Mouse (Mus musculus): ENCODE data around the gene Sstr3. TPM values are rescaled to one million over a fixed set of nuclear protein-coding genes. Genes with fewer than 3 reads are reported as not detected.
A peak's percentile ranks its signal among the peaks of the same experiment; 100 is the strongest.

The Sstr3 gene
- polyA plus RNA-seq, 1 experiment from 2014 or later: 0.22 TPM

DNA sequence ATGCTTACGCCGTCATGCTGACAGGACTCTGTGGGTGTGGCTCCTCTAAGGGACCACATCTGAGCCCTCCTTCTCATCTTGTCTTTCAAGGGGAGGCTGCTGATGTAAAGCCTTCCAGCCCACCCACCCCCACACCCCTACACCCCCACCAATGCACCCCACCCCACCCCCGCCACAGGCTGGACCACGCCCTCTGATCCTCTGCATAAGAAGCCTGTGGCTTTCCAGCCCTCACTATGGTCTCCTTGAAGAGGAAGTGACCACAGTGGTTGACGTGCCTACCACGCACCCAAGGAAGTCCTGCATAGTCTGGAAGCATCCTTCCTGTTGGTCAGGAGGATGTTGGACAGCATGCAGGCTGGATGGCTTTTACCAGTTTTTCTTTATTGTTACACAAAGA lies 28.7 kb downstream of the Sstr3 start:
- no peak overlapping the region for H3K4me2 ChIP-seq (replicated peaks; ENCODE audit: low read depth, low read length)
- H3K9me3 ChIP-seq (ENCODE audit: control insufficient read depth, low read length): no peaks in the 10 kb centered on the region
- no peaks in the 10 kb centered on the region for H3K36me3 ChIP-seq (ENCODE audit: control insufficient read depth, insufficient read depth, low read length)
- DNase-seq (ENCODE audit: low spot score) (no peak), ATAC-seq (ENCODE audit: low FRiP score) (no peak)
- WGBS: 84% methylated on average over 6 of the region's 6 CpGs
- no peaks in the 10 kb centered on the region for H3K4me1 ChIP-seq (replicated peaks; ENCODE audit: control insufficient read depth, insufficient read depth, low read length)
- no peaks in the 10 kb centered on the region for H3K27me3 ChIP-seq (ENCODE audit: control insufficient read depth, insufficient read depth, low read length)
- no peak overlapping the region for H3K9ac ChIP-seq (ENCODE audit: low read depth, low read length)
- no peak overlapping the region for H3K4me3 ChIP-seq (ENCODE audit: low read depth, low read length)
- no peak overlapping the region for H3K27ac ChIP-seq (ENCODE audit: low read depth, low read length)

DNA sequence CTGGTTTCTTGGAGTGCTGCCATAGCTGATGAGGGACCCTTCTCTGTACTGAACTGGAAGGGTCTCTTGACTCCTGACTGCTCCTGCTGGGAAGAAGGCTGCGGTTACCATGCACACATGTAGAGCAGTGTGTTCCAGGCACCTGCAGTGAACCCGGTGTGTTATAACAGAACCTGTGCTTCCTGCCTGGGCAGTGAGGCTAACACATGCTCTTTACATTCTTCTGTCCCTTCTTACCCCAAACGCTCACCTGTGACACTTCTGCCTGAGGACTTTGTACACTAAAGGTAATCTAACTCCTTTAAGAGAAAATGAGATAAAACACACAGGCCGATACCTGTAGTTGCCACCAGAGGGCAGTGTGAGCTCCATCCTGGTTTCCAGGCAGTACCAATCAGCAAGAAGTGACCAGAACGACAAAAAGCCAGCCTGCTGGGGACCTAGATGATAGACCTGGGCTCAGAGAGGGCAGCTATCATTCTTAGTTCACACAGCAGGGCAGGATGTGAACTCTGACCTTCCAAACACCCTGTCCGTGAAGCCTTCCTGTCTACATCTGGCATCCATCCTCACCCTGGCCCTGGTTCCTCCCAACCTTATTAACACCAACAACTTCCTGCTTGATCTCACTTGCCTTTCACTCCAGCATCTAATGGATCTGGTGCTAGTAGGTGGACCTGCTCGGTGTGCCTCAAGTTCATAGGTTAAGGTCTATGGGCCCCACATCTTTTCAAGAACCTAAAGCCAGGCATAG lies 29.9 kb downstream of the Sstr3 start:
- H3K4me1 ChIP-seq (replicated peaks; ENCODE audit: control insufficient read depth, insufficient read depth, low read length): peaks cover 3% of the 10 kb centered on the region; the same call in 1 of the 2 replicates
- H3K36me3 ChIP-seq (ENCODE audit: control insufficient read depth, insufficient read depth, low read length): no peaks in the 10 kb centered on the region
- DNase-seq (ENCODE audit: low spot score) (peak; percentile 84), ATAC-seq (ENCODE audit: low FRiP score) (no peak)
- no peak overlapping the region for H3K9ac ChIP-seq (ENCODE audit: low read depth, low read length)
- no peaks in the 10 kb centered on the region for H3K27me3 ChIP-seq (ENCODE audit: control insufficient read depth, insufficient read depth, low read length)
- no peak overlapping the region for H3K4me3 ChIP-seq (ENCODE audit: low read depth, low read length)
- WGBS: 28% methylated on average over 7 of the region's 7 CpGs
- H3K27ac ChIP-seq (ENCODE audit: low read depth, low read length): no peak overlapping the region
- H3K9me3 ChIP-seq (ENCODE audit: control insufficient read depth, low read length): no peaks in the 10 kb centered on the region
- no peak overlapping the region for H3K4me2 ChIP-seq (replicated peaks; ENCODE audit: low read depth, low read length)

DNA sequence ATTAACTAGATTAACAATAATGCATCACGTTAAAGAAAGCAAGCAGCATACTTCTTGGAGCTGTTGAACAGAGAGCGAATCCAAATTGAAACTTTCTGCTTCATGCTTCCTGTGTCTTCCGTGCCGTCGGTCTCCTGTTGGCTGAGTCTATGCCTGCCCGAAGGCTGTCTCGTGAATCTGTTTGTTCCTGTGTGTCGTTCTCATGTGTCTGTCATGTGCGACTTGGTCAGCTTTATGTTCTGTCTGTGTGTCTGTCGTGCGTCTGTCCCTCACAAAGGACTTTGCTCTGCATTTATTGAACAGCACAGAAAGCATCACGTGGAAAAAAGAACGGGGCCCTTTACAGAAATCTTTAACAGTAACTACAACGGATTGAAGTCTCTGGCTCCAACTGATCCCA lies 31.5 kb downstream of the Sstr3 start:
- ATAC-seq (ENCODE audit: low FRiP score): no peak
- Histone ChIP-seq H3K4me3 (ENCODE audit: low read depth, low read length) (no peak overlapping the region), H3K4me2 (replicated peaks; ENCODE audit: low read depth, low read length) (no peak overlapping the region), H3K4me1 (replicated peaks; ENCODE audit: control insufficient read depth, insufficient read depth, low read length) (peaks cover 3% of the 10 kb centered on the region; the same call in 1 of the 2 replicates), H3K27me3 (ENCODE audit: control insufficient read depth, insufficient read depth, low read length) (no peaks in the 10 kb centered on the region), H3K36me3 (ENCODE audit: control insufficient read depth, insufficient read depth, low read length) (no peaks in the 10 kb centered on the region), H3K9me3 (ENCODE audit: control insufficient read depth, low read length) (no peaks in the 10 kb centered on the region), H3K27ac (ENCODE audit: low read depth, low read length) (no peak overlapping the region), H3K9ac (ENCODE audit: low read depth, low read length) (no peak overlapping the region)
- no peak for DNase-seq (ENCODE audit: low spot score)
- WGBS: 88% methylated on average over 14 of the region's 14 CpGs

DNA sequence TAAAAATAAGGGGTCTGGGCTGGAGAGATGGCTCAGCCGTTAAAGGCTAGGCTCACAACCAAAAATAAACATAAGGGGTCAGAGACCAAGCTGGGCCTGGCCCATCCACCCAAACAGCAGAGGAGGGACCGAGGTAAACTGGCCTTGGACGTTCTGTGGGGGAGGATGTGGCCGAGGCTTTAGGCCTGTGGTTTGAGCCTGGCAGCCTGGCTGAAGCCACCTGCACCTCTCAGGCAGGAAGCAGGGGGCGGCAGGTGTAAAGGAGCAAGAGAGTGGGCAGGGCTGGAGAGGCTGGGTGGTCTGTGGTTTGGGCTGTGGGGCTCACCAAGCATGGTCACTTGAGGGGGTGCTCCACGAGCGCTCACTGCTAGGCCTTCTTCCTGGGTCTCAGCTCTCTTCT lies 32.5 kb downstream of the Sstr3 start:
- H3K36me3 ChIP-seq (ENCODE audit: control insufficient read depth, insufficient read depth, low read length): no peaks in the 10 kb centered on the region
- 82% methylated on average over 7 of the region's 7 CpGs for WGBS
- H3K4me3 ChIP-seq (ENCODE audit: low read depth, low read length): no peak overlapping the region
- H3K27ac ChIP-seq (ENCODE audit: low read depth, low read length): no peak overlapping the region
- DNase-seq (ENCODE audit: low spot score) (no peak), ATAC-seq (ENCODE audit: low FRiP score) (no peak)
- no peak overlapping the region for H3K9ac ChIP-seq (ENCODE audit: low read depth, low read length)
- H3K4me2 ChIP-seq (replicated peaks; ENCODE audit: low read depth, low read length): no peak overlapping the region
- H3K4me1 ChIP-seq (replicated peaks; ENCODE audit: control insufficient read depth, insufficient read depth, low read length): peaks cover 3% of the 10 kb centered on the region; the same call in 1 of the 2 replicates
- no peaks in the 10 kb centered on the region for H3K9me3 ChIP-seq (ENCODE audit: control insufficient read depth, low read length)
- H3K27me3 ChIP-seq (ENCODE audit: control insufficient read depth, insufficient read depth, low read length): no peaks in the 10 kb centered on the region

DNA sequence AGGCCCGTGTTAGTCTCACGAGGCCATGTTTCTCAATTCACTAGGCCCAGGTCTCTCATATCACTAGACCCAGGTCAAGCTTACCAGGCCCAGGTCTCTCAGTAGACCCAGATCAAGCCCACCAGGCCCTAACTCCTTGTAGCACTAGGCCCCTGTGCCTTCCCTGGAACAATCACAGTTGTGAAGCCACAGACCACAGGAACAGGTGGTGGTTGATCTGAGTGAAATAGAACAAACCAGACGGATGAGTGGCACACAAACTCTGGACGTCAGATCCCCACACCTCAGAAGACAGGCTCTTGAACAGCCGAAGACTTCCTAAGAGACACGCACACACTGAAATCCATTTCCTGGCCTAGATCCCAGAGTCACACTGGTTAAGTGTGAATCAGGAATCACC lies 33.7 kb downstream of the Sstr3 start:
- Histone ChIP-seq H3K4me2 (replicated peaks; ENCODE audit: low read depth, low read length) (no peak overlapping the region), H3K9me3 (ENCODE audit: control insufficient read depth, low read length) (no peaks in the 10 kb centered on the region), H3K36me3 (ENCODE audit: control insufficient read depth, insufficient read depth, low read length) (no peaks in the 10 kb centered on the region), H3K9ac (ENCODE audit: low read depth, low read length) (no peak overlapping the region), H3K27me3 (ENCODE audit: control insufficient read depth, insufficient read depth, low read length) (no peaks in the 10 kb centered on the region), H3K4me3 (ENCODE audit: low read depth, low read length) (no peak overlapping the region), H3K27ac (ENCODE audit: low read depth, low read length) (no peak overlapping the region), H3K4me1 (replicated peaks; ENCODE audit: control insufficient read depth, insufficient read depth, low read length) (peaks cover 3% of the 10 kb centered on the region; the same call in 1 of the 2 replicates)
- ATAC-seq (ENCODE audit: low FRiP score) (no peak), DNase-seq (ENCODE audit: low spot score) (no peak)
- 91% methylated on average over 6 of the region's 6 CpGs for WGBS

DNA sequence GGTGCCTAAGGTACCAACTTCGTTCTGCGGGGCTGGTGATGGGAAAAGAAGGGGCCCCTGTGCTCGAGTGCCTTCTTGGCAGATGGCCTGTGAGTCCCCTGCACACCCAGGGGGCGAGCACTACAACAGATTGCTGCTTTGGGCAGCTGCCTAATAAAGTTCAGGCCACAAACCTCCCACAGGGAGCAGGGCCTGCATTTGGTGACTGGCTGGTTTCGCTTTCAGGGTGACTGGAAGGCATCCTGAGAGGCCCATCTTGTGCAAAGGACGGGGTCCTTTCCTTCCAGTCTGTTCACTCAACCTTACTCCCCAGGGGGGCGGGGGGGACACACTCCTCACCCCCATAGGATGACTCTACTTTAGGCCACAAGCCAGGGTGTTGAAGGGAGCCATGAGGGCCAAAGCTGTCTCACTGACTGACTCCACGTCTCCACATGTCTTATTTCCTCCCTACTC lies 34.3 kb downstream of the Sstr3 start:
- DNase-seq (ENCODE audit: low spot score): no peak
- H3K9me3 ChIP-seq (ENCODE audit: control insufficient read depth, low read length): no peaks in the 10 kb centered on the region
- no peaks in the 10 kb centered on the region for H3K36me3 ChIP-seq (ENCODE audit: control insufficient read depth, insufficient read depth, low read length)
- peaks cover 3% of the 10 kb centered on the region; the same call in 1 of the 2 replicates for H3K4me1 ChIP-seq (replicated peaks; ENCODE audit: control insufficient read depth, insufficient read depth, low read length)
- H3K27ac ChIP-seq (ENCODE audit: low read depth, low read length): 0 out of 2 replicates have a peak overlapping the region, but pooled peaks have one; percentile 52
- no peaks in the 10 kb centered on the region for H3K27me3 ChIP-seq (ENCODE audit: control insufficient read depth, insufficient read depth, low read length)
- H3K9ac ChIP-seq (ENCODE audit: low read depth, low read length): peak overlapping the region; percentile 32; the same call in 1 of the 2 replicates
- ATAC-seq (ENCODE audit: low FRiP score): no peak
- H3K4me3 ChIP-seq (ENCODE audit: low read depth, low read length): no peak overlapping the region
- H3K4me2 ChIP-seq (replicated peaks; ENCODE audit: low read depth, low read length): peak overlapping the region; percentile 5; the same call in 1 of the 2 replicates
- WGBS: 67% methylated on average over 8 of the region's 8 CpGs

DNA sequence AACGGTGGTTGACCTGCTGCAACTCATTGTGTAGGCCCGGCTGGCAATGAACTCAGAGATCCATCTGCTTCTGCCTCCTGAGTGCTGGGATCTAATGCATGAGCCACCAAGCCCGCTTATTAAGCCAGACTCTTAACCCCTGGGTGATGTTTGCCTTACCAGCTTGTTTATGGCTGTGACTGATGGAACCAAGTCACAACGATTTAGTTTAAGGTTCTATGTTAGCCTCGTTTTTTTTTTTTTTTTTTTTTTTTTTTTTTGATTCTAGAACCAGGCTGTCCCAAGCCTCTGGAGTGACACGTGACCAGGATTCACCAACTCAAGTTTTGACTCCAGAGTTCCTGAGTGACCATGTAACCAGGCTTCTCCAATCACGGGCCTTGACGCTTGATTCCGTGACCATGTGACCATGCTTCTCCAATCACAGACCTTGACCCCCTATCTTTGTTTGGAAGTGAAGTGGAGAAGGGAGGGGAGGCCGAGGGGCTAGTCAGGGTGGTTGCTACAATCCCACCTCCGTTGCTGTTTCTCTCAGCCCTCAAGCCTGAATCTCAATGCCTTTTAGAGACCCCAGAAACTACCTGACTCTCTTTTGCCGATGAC lies 35.1 kb downstream of the Sstr3 start:
- Histone ChIP-seq H3K4me3 (ENCODE audit: low read depth, low read length) (no peak overlapping the region), H3K27me3 (ENCODE audit: control insufficient read depth, insufficient read depth, low read length) (no peaks in the 10 kb centered on the region), H3K4me1 (replicated peaks; ENCODE audit: control insufficient read depth, insufficient read depth, low read length) (peaks cover 3% of the 10 kb centered on the region; the same call in 1 of the 2 replicates), H3K4me2 (replicated peaks; ENCODE audit: low read depth, low read length) (peak overlapping the region; percentile 5; the same call in 1 of the 2 replicates), H3K9me3 (ENCODE audit: control insufficient read depth, low read length) (no peaks in the 10 kb centered on the region), H3K9ac (ENCODE audit: low read depth, low read length) (peak overlapping the region; percentile 32; the same call in 1 of the 2 replicates), H3K36me3 (ENCODE audit: control insufficient read depth, insufficient read depth, low read length) (no peaks in the 10 kb centered on the region), H3K27ac (ENCODE audit: low read depth, low read length) (0 out of 2 replicates have a peak overlapping the region, but pooled peaks have one; percentile 52)
- peak; percentile 48 for DNase-seq (ENCODE audit: low spot score)
- ATAC-seq (ENCODE audit: low FRiP score): no peak
- 44% methylated on average over 12 of the region's 12 CpGs for whole genome bisulfite sequencing

DNA sequence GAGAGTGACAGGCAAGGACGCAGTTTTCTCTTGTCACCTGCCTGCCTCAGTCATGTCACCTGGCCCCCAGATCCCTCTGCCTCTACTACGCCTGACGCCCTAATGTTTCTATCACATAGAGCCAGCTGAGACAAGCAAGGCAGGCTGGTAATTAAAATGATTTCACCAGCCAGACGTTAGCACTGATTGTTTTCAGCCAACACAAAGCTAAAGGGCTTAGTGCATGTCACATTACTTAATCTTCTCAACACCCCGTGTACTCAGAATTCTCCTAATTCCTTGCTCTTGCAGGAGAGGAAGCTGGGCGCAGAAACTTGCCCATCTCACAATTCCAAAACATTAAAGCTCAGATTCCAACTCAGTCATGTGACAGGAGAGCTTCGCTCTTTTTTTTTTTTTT lies 36.0 kb downstream of the Sstr3 start:
- Histone ChIP-seq H3K9me3 (ENCODE audit: control insufficient read depth, low read length) (no peaks in the 10 kb centered on the region), H3K9ac (ENCODE audit: low read depth, low read length) (no peak overlapping the region), H3K4me2 (replicated peaks; ENCODE audit: low read depth, low read length) (no peak overlapping the region), H3K4me3 (ENCODE audit: low read depth, low read length) (no peak overlapping the region), H3K4me1 (replicated peaks; ENCODE audit: control insufficient read depth, insufficient read depth, low read length) (peaks cover 3% of the 10 kb centered on the region; the same call in 1 of the 2 replicates), H3K36me3 (ENCODE audit: control insufficient read depth, insufficient read depth, low read length) (no peaks in the 10 kb centered on the region), H3K27me3 (ENCODE audit: control insufficient read depth, insufficient read depth, low read length) (no peaks in the 10 kb centered on the region), H3K27ac (ENCODE audit: low read depth, low read length) (no peak overlapping the region)
- 81% methylated on average over 7 of the region's 7 CpGs for WGBS
- DNase-seq (ENCODE audit: low spot score) (no peak), ATAC-seq (ENCODE audit: low FRiP score) (no peak)

Data from hindbrain, embryonic 11.5 days (tissue).